Mouse (Mus musculus) myocyte (in vitro differentiated cells): ENCODE measurements around the gene Slc35f4. TPM values are rescaled to one million over a fixed set of nuclear protein-coding genes. Genes with fewer than 3 reads are reported as not detected.
"Not testable (repeated sequence)": the region's sequence is repeated elsewhere in the genome, so short reads cannot be mapped to it uniquely, and the experiment has no call there.

Experiments used
- H3K27me3 ChIP-seq: one replicate; pipeline ENCODE4 v1.6.1; 2011; ENCODE audit not compliant: control insufficient read depth, insufficient read depth, insufficient read length
- H3K36me3 ChIP-seq: one replicate; pipeline ENCODE4 v1.6.1; 2011; ENCODE audit not compliant: control insufficient read depth, insufficient read depth
- H3K4me2 ChIP-seq: one replicate; pipeline ENCODE4 v1.6.1; 2011; ENCODE audit warnings: low read depth, control low read depth
- H3K4me3 ChIP-seq: one replicate; pipeline ENCODE4 v1.5.1; 2011; ENCODE audit warnings: mild to moderate bottlenecking, control low read depth, moderate library complexity
- H3K79me2 ChIP-seq: one replicate; pipeline ENCODE4 v1.6.1; 2011; ENCODE audit not compliant: control insufficient read depth, insufficient read depth
- H3ac ChIP-seq: one replicate; pipeline ENCODE4 v1.6.1; 2011; ENCODE audit not compliant: control insufficient read depth, insufficient read length
- CEBPB ChIP-seq: IDR thresholded peaks from 2 replicates; pipeline ENCODE4 v1.6.1; 2011; ENCODE audit warnings: mild to moderate bottlenecking, moderate library complexity; ENCODE audit not compliant: poor library complexity, insufficient read depth, severe bottlenecking
- E2F4 ChIP-seq: IDR thresholded peaks from one replicate; pipeline ENCODE4 v1.6.1; 2011; ENCODE audit warnings: mild to moderate bottlenecking, control low read depth, moderate library complexity; ENCODE audit not compliant: insufficient read depth
- MAX ChIP-seq: IDR thresholded peaks from one replicate; pipeline ENCODE4 v1.6.1; 2011; ENCODE audit warnings: low read depth, mild to moderate bottlenecking, control low read depth
- MYOD1 ChIP-seq, 3 experiments: IDR thresholded peaks; one replicate each; pipeline ENCODE4 v1.6.1; 2011; ENCODE audit warnings: control low read depth in 2 of 3, low read depth in 2 of 3, mild to moderate bottlenecking in 2 of 3, moderate library complexity in 1 of 3; ENCODE audit not compliant: insufficient read length in 2 of 3, control insufficient read depth in 1 of 3
- MYOG ChIP-seq, 3 experiments: IDR thresholded peaks; one replicate each; pipeline ENCODE4 v1.6.1; 2011; ENCODE audit warnings: control low read depth in 2 of 3, low read depth in 2 of 3, mild to moderate bottlenecking in 2 of 3; ENCODE audit not compliant: insufficient read length in 2 of 3, control insufficient read depth in 1 of 3, insufficient read depth in 1 of 3
- POLR2A ChIP-seq: IDR thresholded peaks from one replicate; pipeline ENCODE4 v1.6.1; 2011; ENCODE audit warnings: low read depth, mild to moderate bottlenecking, control low read depth, moderate library complexity; ENCODE audit not compliant: insufficient read length
- POLR2AphosphoS2 ChIP-seq: IDR thresholded peaks from one replicate; pipeline ENCODE4 v1.6.1; 2011; ENCODE audit warnings: low read depth, control low read depth; ENCODE audit not compliant: insufficient read length
- REST ChIP-seq: IDR thresholded peaks from one replicate; pipeline ENCODE4 v1.6.1; 2011; ENCODE audit warnings: mild to moderate bottlenecking, control low read depth, moderate library complexity; ENCODE audit not compliant: insufficient read depth, insufficient read length
- SRF ChIP-seq: IDR thresholded peaks from one replicate; pipeline ENCODE4 v1.6.1; 2011; ENCODE audit warnings: low read depth; ENCODE audit not compliant: control insufficient read depth, insufficient read length
- TCF12 ChIP-seq: IDR thresholded peaks from one replicate; pipeline ENCODE4 v1.6.1; 2011; ENCODE audit warnings: mild to moderate bottlenecking, control low read depth; ENCODE audit not compliant: poor library complexity, insufficient read depth, severe bottlenecking
- TCF3 ChIP-seq: IDR thresholded peaks from one replicate; pipeline ENCODE4 v1.6.1; 2011; ENCODE audit warnings: low read depth, control low read depth; ENCODE audit not compliant: insufficient read length
- USF1 ChIP-seq: IDR thresholded peaks from one replicate; pipeline ENCODE4 v1.6.1; 2011; ENCODE audit warnings: low read depth, mild to moderate bottlenecking, control low read depth, moderate library complexity
- polyA plus RNA-seq: library from polyadenylated mRNA; unstranded; fragments of >200 nt; fragmentation: generic; extraction: Trizol; gene quantifications from one replicate; pipeline ENCODE4 v1.2.1, GENCODE M21; 2012; ENCODE audit warnings: missing spikeins

Gene Slc35f4
- polyA plus RNA-seq, 1 experiment = not detected

DNA sequence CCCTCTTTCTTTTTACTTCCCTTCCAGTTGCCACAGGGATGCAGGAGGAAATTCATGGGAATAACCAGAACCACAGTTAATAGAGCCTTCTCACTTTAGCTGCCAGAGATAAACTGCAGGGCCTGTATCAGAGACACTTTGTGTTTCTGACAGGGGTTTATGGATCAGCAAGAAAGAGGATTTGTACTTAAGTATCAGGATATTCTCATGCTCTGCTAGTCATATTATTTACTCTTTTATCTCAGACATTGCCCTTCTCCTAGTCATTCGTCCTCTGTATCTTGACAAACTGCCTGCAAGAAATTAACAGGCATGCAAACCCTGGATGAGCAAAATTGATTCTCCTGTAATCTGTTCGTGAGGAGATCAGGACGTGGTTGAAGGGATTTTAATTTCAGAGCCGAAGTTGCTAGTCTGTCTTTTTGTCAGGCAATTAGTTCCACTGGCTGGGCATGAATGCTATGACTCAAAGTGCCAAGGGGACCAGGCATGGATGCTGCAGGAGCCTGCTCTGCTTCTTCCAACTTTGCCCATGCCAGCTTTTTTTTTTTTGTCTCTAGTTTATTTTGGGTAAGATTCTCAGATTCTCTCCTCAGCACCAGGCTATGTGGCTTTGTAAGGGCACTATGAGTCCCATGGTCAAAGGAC, 231.9 kb downstream of the Slc35f4 start:
- Histone ChIP-seq H3K4me2 (no peak overlapping the region), H3K4me3 (no peak overlapping the region)
- no peak for TF ChIP-seq POLR2A
- no peak for TF ChIP-seq E2F4
- no peak for TF ChIP-seq MAX
- TF ChIP-seq USF1 = no peak
- no peak for TF ChIP-seq MYOG (IDR thresholded peaks at IDR 0.05; ENCODE audit: control insufficient read depth in 1 of 3, insufficient read depth in 1 of 3, insufficient read length in 2 of 3, low read depth in 2 of 3)
- no peak for TF ChIP-seq REST
- TF ChIP-seq TCF3 = no peak

DNA sequence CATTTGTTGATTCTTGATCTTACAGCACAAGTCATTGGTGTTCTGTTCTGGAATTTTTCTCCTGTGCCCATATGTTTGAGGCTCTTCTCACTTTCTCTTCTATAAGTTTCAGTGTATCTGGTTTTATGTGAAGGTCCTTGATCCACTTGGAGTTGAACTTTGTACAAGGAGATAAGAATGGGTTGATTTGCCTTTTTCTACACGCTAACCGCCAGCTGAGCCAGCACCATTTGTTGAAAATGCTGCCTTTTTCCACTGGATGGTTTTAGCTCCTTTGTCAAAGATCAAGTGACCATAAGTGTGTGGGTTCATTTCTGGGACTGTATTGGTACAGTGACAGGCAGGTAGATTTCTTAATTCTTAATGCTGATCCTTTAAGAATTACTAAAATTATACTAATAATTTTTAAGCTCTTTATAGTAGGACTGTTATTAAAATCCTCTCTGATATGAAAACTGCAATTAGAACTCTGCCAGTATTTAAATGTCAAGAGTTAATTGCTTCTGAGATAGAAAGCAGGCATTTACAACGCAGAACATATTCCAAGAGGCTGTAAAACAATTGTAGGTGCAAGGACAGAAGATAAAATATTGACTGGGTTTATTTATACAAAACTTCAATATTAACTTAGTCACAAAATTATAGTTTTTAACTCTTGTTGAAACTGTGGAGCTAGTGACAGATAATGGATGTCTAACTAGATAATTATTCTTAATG, 235.7 kb downstream of the Slc35f4 start:
- no peak overlapping the region for H3K4me2 ChIP-seq
- H3K27me3 ChIP-seq = no peaks in the 10 kb centered on the region
- no peak overlapping the region for H3K4me3 ChIP-seq
- no peaks in the 10 kb centered on the region for H3K79me2 ChIP-seq
- TF ChIP-seq CEBPB (no peak), SRF (no peak), MYOG (IDR thresholded peaks at IDR 0.05; ENCODE audit: control insufficient read depth in 1 of 3, insufficient read depth in 1 of 3, insufficient read length in 2 of 3, low read depth in 2 of 3) (no peak), USF1 (no peak)
- H3ac ChIP-seq = no peak overlapping the region
- no peaks in the 10 kb centered on the region for H3K36me3 ChIP-seq

More for the DNA sequence above, 231.9 kb downstream of the Slc35f4 start:
- H3K27me3 ChIP-seq = no peaks in the 10 kb centered on the region
- H3ac ChIP-seq = no peak overlapping the region
- H3K36me3 ChIP-seq = no peaks in the 10 kb centered on the region
- H3K79me2 ChIP-seq = no peaks in the 10 kb centered on the region

DNA sequence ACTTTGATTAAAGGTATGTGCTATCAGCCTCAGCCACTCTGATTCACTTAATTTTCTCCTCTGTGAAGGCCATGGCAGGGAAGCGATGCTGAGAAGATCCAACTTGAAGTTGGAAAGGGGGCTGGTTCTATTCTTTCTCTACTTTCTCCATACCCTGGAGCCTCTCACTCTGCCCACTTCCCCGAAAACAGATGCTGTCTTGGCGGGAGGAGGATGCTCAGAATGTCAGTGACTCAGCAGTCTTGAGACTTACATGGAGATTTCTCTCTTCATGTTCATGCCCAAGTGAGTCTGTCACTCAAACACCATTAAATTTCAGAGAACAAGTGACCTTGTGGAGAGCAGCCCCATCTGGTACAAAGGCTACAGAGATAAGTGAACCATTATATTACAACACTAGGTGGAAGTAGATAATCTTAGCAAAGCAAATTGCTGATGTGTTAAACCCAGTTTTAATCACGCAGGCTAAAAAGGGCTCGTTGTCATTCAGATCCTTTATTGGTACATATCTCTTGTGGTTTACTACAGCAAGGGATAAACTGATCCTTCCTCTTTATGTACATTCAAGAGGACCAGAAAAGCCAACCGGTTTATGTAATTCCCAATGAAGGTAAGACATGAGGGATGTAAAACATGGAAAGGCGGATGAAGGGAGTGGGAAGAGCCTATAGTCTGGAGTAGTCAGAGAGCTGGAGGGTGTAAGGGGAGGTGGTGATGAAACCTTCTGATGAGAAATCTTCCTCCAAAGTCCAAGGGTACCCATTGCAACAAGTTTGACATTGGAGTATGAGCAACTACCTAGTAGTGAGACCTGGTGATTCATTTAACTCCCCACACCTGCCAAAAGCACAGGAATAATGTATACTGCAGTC, 241.8 kb downstream of the Slc35f4 start:
- no peak overlapping the region for H3K4me3 ChIP-seq
- H3K36me3 ChIP-seq = no peaks in the 10 kb centered on the region
- no peaks in the 10 kb centered on the region for H3K27me3 ChIP-seq
- H3K79me2 ChIP-seq = no peaks in the 10 kb centered on the region
- no peak overlapping the region for H3K4me2 ChIP-seq
- TF ChIP-seq MYOD1 (IDR thresholded peaks at IDR 0.05; ENCODE audit: control insufficient read depth in 1 of 3, insufficient read length in 2 of 3, low read depth in 2 of 3) (no peak), CEBPB (no peak), USF1 (no peak), TCF3 (no peak), E2F4 (no peak), POLR2AphosphoS2 (no peak)
- H3ac ChIP-seq = no peak overlapping the region

DNA sequence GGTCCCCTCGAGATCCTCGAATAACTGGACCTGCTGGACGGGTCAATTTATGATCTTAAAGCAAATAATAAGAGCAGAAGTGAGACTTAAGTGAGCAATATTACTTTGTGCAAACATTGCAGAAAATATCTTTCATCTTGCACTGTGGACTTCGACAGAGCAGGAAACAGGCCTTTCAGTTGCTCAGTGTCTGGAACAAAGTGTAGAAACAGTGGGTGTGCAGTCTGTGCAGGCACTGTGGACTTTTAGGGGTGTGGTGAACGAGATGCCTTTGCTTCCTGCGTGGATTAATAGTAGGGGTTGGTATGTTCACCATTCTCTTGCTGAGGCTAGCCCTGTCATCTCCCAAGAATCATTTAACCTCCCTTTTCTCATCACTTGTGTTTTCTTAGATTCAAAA, 247.0 kb downstream of the Slc35f4 start:
- H3ac ChIP-seq = no peak overlapping the region
- no peak overlapping the region for H3K4me3 ChIP-seq
- no peaks in the 10 kb centered on the region for H3K79me2 ChIP-seq
- no peak for TF ChIP-seq POLR2AphosphoS2
- TF ChIP-seq MYOG (IDR thresholded peaks at IDR 0.05; ENCODE audit: control insufficient read depth in 1 of 3, insufficient read depth in 1 of 3, insufficient read length in 2 of 3, low read depth in 2 of 3) = no peak
- TF ChIP-seq USF1 = no peak
- no peak for TF ChIP-seq MAX
- no peak for TF ChIP-seq E2F4
- no peak for TF ChIP-seq CEBPB
- no peak for TF ChIP-seq TCF3
- no peak for TF ChIP-seq REST
- no peak for TF ChIP-seq MYOD1 (IDR thresholded peaks at IDR 0.05; ENCODE audit: control insufficient read depth in 1 of 3, insufficient read length in 2 of 3, low read depth in 2 of 3)
- TF ChIP-seq SRF = no peak
- no peak for TF ChIP-seq TCF12
- TF ChIP-seq POLR2A = no peak
- no peaks in the 10 kb centered on the region for H3K36me3 ChIP-seq
- H3K4me2 ChIP-seq = no peak overlapping the region
- no peaks in the 10 kb centered on the region for H3K27me3 ChIP-seq

DNA sequence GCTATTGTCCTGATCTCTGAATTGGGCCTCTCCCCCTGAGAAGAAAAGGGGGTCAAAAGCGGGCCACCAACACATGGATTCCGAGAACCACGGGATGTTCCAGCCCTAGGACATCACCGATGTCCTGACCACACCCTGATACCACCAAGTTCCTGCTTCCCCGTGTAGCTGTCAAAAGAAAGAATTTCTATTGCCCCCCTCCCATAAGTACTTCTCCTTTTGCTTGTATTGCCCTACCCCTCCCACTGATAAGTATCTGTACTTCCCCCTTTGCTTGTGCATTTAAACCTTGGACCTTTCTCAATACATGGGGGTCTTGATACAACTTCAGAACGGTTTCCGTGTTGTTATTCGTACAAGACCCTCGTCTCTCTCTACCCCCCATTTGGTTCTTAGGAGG, 247.4 kb downstream of the Slc35f4 start:
- H3K4me3 ChIP-seq, H3K79me2 ChIP-seq: not testable (repeated sequence)

More for the DNA sequence above, 247.4 kb downstream of the Slc35f4 start:
- H3ac ChIP-seq, H3K27me3 ChIP-seq, H3K4me2 ChIP-seq, H3K36me3 ChIP-seq: not testable (repeated sequence)
